Mouse (Mus musculus) E14TG2a.4 (cell line): ENCODE measurements around the gene Tmem246.
"Not testable (repeated sequence)": the region's sequence is repeated elsewhere in the genome, so short reads cannot be mapped to it uniquely, and the experiment has no call there.

Source experiments
- H3K27me3 ChIP-seq: 2 replicates; pipeline ENCODE4 v1.6.1; 2014; ENCODE audit warnings: low read length, control low read depth; ENCODE audit not compliant: insufficient read depth
- H3K36me3 ChIP-seq: 2 replicates; pipeline ENCODE4 v1.6.1; 2014; ENCODE audit warnings: low read length, control low read depth; ENCODE audit not compliant: insufficient read depth
- H3K4me1 ChIP-seq: replicated peaks from 2 replicates; pipeline ENCODE4 v1.6.1; 2014; ENCODE audit warnings: low read depth, low read length, control low read depth
- H3K4me3 ChIP-seq: replicated peaks from 2 replicates; pipeline ENCODE4 v1.5.1; 2014; ENCODE audit warnings: mild to moderate bottlenecking, low read length
- H3K9me3 ChIP-seq: 2 replicates; pipeline ENCODE4 v1.6.1; 2014; ENCODE audit warnings: low read length, control low read depth
- CTCF ChIP-seq: conservative IDR thresholded peaks from 2 replicates; pipeline ENCODE4 v1.5.1; 2014; ENCODE audit warnings: low read length
- NANOG ChIP-seq: IDR thresholded peaks from 2 replicates; pipeline ENCODE4 v1.6.1; 2014; ENCODE audit warnings: borderline replicate concordance, low read length, mixed read lengths
- POU5F1 ChIP-seq: IDR thresholded peaks from 2 replicates; pipeline ENCODE4 v1.6.1; 2014; ENCODE audit warnings: low read length, borderline replicate concordance

The Tmem246 gene

DNA sequence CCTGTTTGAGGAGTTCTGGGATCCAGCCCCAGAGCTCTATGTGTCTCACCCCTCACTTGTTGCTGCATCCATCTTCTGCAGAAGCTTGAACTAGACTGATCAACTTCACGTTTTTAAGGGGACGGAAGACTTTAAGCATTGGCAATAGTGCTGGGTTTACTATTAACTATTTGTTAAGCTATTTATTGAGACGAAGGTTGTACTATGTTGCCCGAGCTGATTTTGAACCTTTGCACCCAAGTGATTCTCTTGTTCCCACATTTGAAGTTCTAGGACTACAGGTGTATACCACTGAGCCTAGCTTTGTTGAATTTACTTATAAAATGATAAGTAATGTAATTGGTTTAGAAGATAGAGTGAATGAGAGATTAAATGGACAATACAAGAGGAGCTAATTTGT lies 26.2 kb upstream of the Tmem246 start:
- Histone ChIP-seq H3K27me3 (no peaks in the 10 kb centered on the region), H3K9me3 (peaks cover 37% of the 10 kb centered on the region), H3K4me3 (no peak overlapping the region), H3K36me3 (no peaks in the 10 kb centered on the region), H3K4me1 (no peaks in the 10 kb centered on the region)
- no peak for TF ChIP-seq POU5F1
- TF ChIP-seq NANOG, result no peak
- no peak for TF ChIP-seq CTCF

DNA sequence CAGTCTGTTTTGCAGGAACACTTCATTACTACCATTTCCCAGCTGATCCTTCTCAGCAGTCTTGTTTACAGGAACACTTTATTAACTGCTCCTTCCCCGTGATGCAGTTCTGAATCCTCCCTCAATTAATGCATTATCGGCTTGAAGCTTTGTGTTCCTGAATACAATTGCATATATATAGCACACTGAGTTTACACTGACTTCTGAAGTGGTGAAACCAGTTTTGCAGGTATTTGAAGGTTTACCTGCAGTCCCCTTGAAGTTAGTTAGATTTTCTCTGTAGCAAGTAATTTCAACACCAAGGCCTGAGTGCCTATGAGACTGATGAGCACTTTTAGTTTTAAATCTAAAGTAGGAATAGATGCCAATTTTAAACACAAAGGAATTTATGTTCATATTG lies 24.6 kb upstream of the Tmem246 start:
- Histone ChIP-seq H3K27me3 (no peaks in the 10 kb centered on the region), H3K4me1 (no peaks in the 10 kb centered on the region), H3K36me3 (no peaks in the 10 kb centered on the region), H3K4me3 (no peak overlapping the region), H3K9me3 (peaks cover 37% of the 10 kb centered on the region)
- TF ChIP-seq NANOG (no peak), POU5F1 (no peak), CTCF (no peak)

GRCm38 (mm10) chr4:49619861-49620260 lies 22.2 kb upstream of the Tmem246 start:
- H3K4me1 ChIP-seq, H3K4me3 ChIP-seq, H3K27me3 ChIP-seq, H3K36me3 ChIP-seq: not testable (repeated sequence)
- peaks cover 37% of the 10 kb centered on the region for H3K9me3 ChIP-seq

DNA sequence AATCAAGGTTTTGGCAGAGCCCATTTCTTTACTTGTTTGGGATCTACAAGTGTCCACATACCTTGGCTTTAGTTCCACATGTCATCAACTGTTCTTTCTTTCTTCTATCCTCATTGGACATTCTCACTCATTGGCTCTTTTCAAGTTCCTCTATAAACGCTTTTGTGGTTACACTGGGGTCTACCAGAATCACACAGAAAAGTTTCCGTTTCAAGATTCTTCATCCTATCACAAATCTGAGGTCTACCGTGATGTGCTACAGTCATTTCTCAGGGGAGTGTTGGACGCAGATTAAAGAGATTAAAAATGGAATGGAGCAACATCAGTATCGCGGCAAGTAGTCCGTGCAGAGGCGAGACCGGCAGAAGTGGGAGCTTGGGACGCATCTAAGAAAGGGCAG lies 19.2 kb upstream of the Tmem246 start:
- peaks cover 19% of the 10 kb centered on the region for H3K9me3 ChIP-seq
- H3K4me3 ChIP-seq, result no peak overlapping the region
- H3K4me1 ChIP-seq, result no peaks in the 10 kb centered on the region
- TF ChIP-seq CTCF (no peak), NANOG (no peak), POU5F1 (no peak)
- H3K27me3 ChIP-seq, result no peaks in the 10 kb centered on the region
- no peaks in the 10 kb centered on the region for H3K36me3 ChIP-seq

DNA sequence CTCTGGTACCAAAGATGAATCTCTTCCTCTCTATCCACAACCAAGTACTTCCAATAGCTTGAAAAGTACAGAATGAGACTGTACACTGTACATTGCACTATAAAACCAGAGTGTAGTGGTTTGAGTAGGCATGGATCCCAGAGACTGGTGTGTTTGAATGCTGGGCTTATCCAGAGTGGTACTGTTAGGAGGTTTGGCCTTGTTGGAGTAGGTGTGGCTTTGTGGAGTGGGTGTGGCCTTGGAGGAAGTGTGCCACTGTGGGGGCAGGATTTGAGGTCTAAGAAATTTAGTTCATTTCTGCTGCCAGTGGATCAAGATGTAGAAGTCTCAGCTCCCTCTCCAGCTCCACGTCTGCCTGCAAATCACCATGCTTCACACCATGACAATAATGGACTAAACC lies 7.8 kb upstream of the Tmem246 start:
- Histone ChIP-seq H3K9me3 (no peaks in the 10 kb centered on the region), H3K36me3 (no peaks in the 10 kb centered on the region), H3K27me3 (peaks cover 3% of the 10 kb centered on the region), H3K4me1 (no peaks in the 10 kb centered on the region), H3K4me3 (no peak overlapping the region)
- TF ChIP-seq POU5F1 (no peak), NANOG (no peak), CTCF (no peak)

GRCm38 (mm10) chr4:49604616-49605015 lies 6.9 kb upstream of the Tmem246 start:
- no peaks in the 10 kb centered on the region for H3K36me3 ChIP-seq
- no peaks in the 10 kb centered on the region for H3K9me3 ChIP-seq
- H3K4me3 ChIP-seq, result no peak overlapping the region
- no peaks in the 10 kb centered on the region for H3K4me1 ChIP-seq
- H3K27me3 ChIP-seq, result peaks cover 11% of the 10 kb centered on the region
- TF ChIP-seq CTCF (no peak), NANOG (no peak), POU5F1 (no peak)

- Histone ChIP-seq H3K27me3 (peaks cover 16% of the 10 kb centered on the region), H3K9me3 (no peaks in the 10 kb centered on the region), H3K4me1 (no peaks in the 10 kb centered on the region), H3K36me3 (no peaks in the 10 kb centered on the region), H3K4me3 (no peak overlapping the region)
- TF ChIP-seq NANOG, result no peak
- TF ChIP-seq CTCF, result 0 out of 2 replicates have a peak, but pooled peaks have one; percentile 4
These were observed 6.4 kb upstream of the Tmem246 start for GRCm38 (mm10) chr4:49604016-49604546.

- Histone ChIP-seq H3K9me3 (no peaks in the 10 kb centered on the region), H3K27me3 (peaks cover 23% of the 10 kb centered on the region), H3K4me3 (no peak overlapping the region), H3K36me3 (no peaks in the 10 kb centered on the region), H3K4me1 (no peaks in the 10 kb centered on the region)
- no peak for TF ChIP-seq CTCF
- TF ChIP-seq POU5F1, result no peak
- no peak for TF ChIP-seq NANOG
These were observed 5.5 kb upstream of the Tmem246 start for GRCm38 (mm10) chr4:49603161-49603560.

- Histone ChIP-seq H3K4me3 (peak overlapping the region; percentile 88), H3K36me3 (no peaks in the 10 kb centered on the region), H3K27me3 (peaks cover 47% of the 10 kb centered on the region), H3K9me3 (no peaks in the 10 kb centered on the region), H3K4me1 (no peaks in the 10 kb centered on the region; the same call in 1 of the 2 replicates)
- TF ChIP-seq POU5F1 (no peak), CTCF (no peak), NANOG (no peak)
These were observed 862 bp downstream of the Tmem246 start for GRCm38 (mm10) chr4:49596846-49597182.
